Mouse (Mus musculus): ENCODE measurements around the gene Ism1. TPM values are rescaled to one million over a fixed set of nuclear protein-coding genes. Genes with fewer than 3 reads are reported as not detected.

Ism1 gene
- polyA plus RNA-seq, 1 experiment from 2014 or later: 0.13 TPM

- H3K27ac ChIP-seq: no peak overlapping the region
- WGBS: 60% methylated on average over 3 of the region's 3 CpGs
- H3K9ac ChIP-seq: no peak overlapping the region
- no peaks in the 10 kb centered on the region for H3K9me3 ChIP-seq (replicated peaks)
- no peaks in the 10 kb centered on the region for H3K36me3 ChIP-seq (ENCODE audit: poor library complexity, severe bottlenecking)
- H3K4me2 ChIP-seq: no peak overlapping the region
- H3K4me1 ChIP-seq: no peaks in the 10 kb centered on the region
- no peak overlapping the region for H3K4me3 ChIP-seq
- H3K27me3 ChIP-seq: no peaks in the 10 kb centered on the region
- ATAC-seq: no peak
Measured at GRCm38 (mm10) chr2:139778283-139778682, 100.3 kb downstream of the Ism1 start.

DNA sequence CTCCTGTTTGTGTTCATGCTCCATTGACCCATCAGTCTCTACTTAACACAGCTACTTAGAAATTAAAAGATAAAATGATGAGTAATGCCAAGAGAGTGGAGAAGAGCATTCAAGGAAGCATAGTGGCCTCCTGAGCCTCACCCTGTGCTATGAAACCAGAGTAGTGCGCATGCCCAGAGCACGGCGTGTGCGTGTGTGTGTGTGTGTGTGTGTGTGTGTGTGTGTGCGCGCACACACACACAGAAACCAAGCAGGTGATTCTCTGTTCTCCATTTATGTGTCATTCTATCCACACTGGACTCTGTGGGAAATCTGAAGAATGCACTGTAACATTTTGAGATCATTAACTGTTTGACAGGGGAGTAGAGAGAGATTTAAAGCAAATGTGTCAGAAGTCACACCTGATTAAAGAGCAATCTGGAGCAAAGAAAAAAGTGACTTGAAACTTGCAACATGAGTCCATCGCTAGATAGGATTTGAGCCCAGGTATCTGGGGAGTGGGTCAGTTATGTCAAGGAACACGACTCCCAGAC, 105.4 kb downstream of the Ism1 start:
- H3K9ac ChIP-seq: no peak overlapping the region
- no peaks in the 10 kb centered on the region for H3K36me3 ChIP-seq (ENCODE audit: poor library complexity, severe bottlenecking)
- WGBS: 95% methylated on average over 8 of the region's 8 CpGs
- H3K4me3 ChIP-seq: no peak overlapping the region
- H3K4me1 ChIP-seq: no peaks in the 10 kb centered on the region
- H3K27ac ChIP-seq: no peak overlapping the region
- no peaks in the 10 kb centered on the region for H3K27me3 ChIP-seq
- ATAC-seq: no peak
- H3K9me3 ChIP-seq (replicated peaks): no peaks in the 10 kb centered on the region
- H3K4me2 ChIP-seq: no peak overlapping the region

DNA sequence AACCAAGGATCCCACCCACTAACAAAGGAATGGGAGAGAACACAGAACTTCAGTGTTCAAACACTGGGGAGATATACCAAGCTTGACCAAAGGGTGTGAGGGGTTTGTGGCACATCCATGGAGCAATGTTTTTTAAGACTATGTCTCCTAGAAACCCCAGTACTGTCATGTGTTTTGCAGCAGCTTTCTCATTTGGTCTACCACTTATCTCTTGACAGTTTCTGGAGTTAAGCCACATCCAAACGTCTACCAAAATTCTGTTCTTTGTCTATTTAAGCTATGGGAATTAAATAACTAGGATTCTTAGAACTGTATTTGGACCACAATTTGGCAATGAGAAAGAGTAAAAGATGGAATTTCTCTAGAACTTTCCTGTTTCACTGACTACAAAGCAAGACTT, 106.5 kb downstream of the Ism1 start:
- WGBS: 80% methylated on average over 1 of the region's 1 CpGs
- Histone ChIP-seq H3K4me3 (no peak overlapping the region), H3K36me3 (ENCODE audit: poor library complexity, severe bottlenecking) (no peaks in the 10 kb centered on the region), H3K9ac (no peak overlapping the region), H3K4me1 (no peaks in the 10 kb centered on the region), H3K27ac (no peak overlapping the region), H3K4me2 (no peak overlapping the region), H3K9me3 (replicated peaks) (no peaks in the 10 kb centered on the region), H3K27me3 (no peaks in the 10 kb centered on the region)
- no peak for ATAC-seq

DNA sequence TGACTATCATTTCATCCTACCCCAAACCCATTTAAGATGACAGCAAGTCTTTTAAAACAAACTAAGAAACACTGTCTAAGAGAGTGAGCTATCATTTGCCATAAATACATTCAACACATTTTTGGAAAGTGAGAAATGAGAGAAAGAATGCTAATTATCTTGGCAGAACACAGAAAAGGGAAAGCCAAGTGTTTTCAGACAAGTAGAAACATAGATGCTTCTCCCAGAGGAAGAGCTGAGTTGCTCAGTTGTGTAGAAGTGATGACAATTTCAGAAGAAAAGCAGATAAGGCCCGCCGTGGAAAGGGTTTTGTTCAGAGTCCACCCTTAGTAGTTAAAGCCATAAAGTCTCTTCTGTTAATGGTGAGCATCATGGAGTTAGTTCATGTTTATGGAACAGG, 107.0 kb downstream of the Ism1 start:
- Histone ChIP-seq H3K9ac (no peak overlapping the region), H3K27ac (no peak overlapping the region), H3K4me1 (no peaks in the 10 kb centered on the region), H3K36me3 (ENCODE audit: poor library complexity, severe bottlenecking) (no peaks in the 10 kb centered on the region), H3K4me3 (no peak overlapping the region), H3K4me2 (no peak overlapping the region), H3K9me3 (replicated peaks) (no peaks in the 10 kb centered on the region), H3K27me3 (no peaks in the 10 kb centered on the region)
- 88% methylated on average over 2 of the region's 2 CpGs for WGBS
- ATAC-seq: no peak

- Histone ChIP-seq H3K27ac (no peak overlapping the region), H3K4me1 (no peaks in the 10 kb centered on the region), H3K36me3 (ENCODE audit: poor library complexity, severe bottlenecking) (no peaks in the 10 kb centered on the region), H3K4me3 (no peak overlapping the region), H3K4me2 (no peak overlapping the region), H3K9ac (no peak overlapping the region), H3K27me3 (no peaks in the 10 kb centered on the region), H3K9me3 (replicated peaks) (no peaks in the 10 kb centered on the region)
- ATAC-seq: no peak
- WGBS: 84% methylated on average over 4 of the region's 4 CpGs
Measured at GRCm38 (mm10) chr2:139788658-139789057, 110.7 kb downstream of the Ism1 start.

DNA sequence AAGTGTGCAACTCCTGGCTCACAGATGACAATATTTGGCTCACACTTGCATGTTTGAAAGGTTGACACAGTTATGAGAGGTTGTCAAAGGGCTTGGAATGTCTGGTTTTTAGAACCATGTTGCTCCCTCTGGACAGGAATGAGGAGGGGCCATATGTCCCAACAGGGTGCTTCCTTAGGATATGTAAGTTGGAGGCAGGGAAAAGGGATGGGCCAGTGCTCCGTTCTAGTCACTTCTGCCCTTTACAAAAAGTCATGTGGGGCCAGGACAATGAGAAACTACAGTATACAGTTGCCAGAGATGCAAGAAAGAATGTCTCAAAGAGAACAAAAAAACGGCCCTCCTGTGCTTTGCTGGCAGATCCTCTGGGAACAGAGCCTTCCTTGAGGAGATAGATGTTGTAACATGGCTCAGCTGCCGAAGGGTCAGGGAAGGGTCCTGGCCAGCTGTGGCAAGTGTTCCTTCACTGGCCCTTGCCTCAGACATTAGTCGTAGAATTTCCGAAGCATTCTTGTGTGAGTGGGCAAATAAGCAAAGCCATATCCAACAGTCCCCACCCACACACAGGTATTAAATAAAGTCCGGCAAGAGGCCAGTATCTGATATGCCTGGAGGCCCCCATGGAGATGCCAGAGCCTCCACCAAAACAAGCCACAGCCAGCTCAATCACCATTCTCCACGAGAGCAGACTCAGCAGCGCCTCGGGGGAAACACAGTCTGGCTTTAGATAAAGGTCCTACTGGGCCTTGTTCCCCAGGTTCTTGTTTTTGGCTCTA, 114.6 kb downstream of the Ism1 start:
- 86% methylated on average over 9 of the region's 9 CpGs for WGBS
- no peak overlapping the region for H3K9ac ChIP-seq

GRCm38 (mm10) chr2:139804041-139804440, 126.1 kb downstream of the Ism1 start:
- no peaks in the 10 kb centered on the region for H3K27me3 ChIP-seq

More for the DNA sequence above, 114.6 kb downstream of the Ism1 start:
- Histone ChIP-seq H3K4me2 (no peak overlapping the region), H3K4me3 (no peak overlapping the region), H3K4me1 (no peaks in the 10 kb centered on the region), H3K36me3 (ENCODE audit: poor library complexity, severe bottlenecking) (no peaks in the 10 kb centered on the region), H3K27ac (no peak overlapping the region), H3K27me3 (no peaks in the 10 kb centered on the region), H3K9me3 (replicated peaks) (no peaks in the 10 kb centered on the region)
- no peak for ATAC-seq

GRCm38 (mm10) chr2:139807887-139808286, 129.9 kb downstream of the Ism1 start:
- no peaks in the 10 kb centered on the region for H3K9me3 ChIP-seq (replicated peaks)
- no peak overlapping the region for H3K9ac ChIP-seq
- no peaks in the 10 kb centered on the region for H3K36me3 ChIP-seq (ENCODE audit: poor library complexity, severe bottlenecking)
- H3K27me3 ChIP-seq: no peaks in the 10 kb centered on the region
- H3K4me1 ChIP-seq: no peaks in the 10 kb centered on the region
- no peak overlapping the region for H3K4me2 ChIP-seq
- H3K4me3 ChIP-seq: no peak overlapping the region
- 0 out of 2 replicates have a peak, but pooled peaks have one; percentile 21 for ATAC-seq
- no peak overlapping the region for H3K27ac ChIP-seq
- WGBS: 68% methylated on average over 6 of the region's 6 CpGs

More at GRCm38 (mm10) chr2:139804041-139804440, 126.1 kb downstream of the Ism1 start:
- ATAC-seq: no peak
- no peak overlapping the region for H3K27ac ChIP-seq
- H3K36me3 ChIP-seq (ENCODE audit: poor library complexity, severe bottlenecking): no peaks in the 10 kb centered on the region
- no peak overlapping the region for H3K9ac ChIP-seq
- WGBS: 83% methylated on average over 7 of the region's 7 CpGs
- H3K4me3 ChIP-seq: no peak overlapping the region
- no peaks in the 10 kb centered on the region for H3K9me3 ChIP-seq (replicated peaks)
- H3K4me1 ChIP-seq: no peaks in the 10 kb centered on the region
- no peak overlapping the region for H3K4me2 ChIP-seq

Other genes with a start within 250 kb of the Ism1 start
- not detected in 2 replicates for gene Sptlc3, start 184.3 kb upstream of the Ism1 start, polyA plus RNA-seq (2015; fragmentation: Nextera tagmentation; extraction: Ambion mirVana)

All from forebrain, embryonic 13.5 days (tissue).